Mouse (Mus musculus) T-helper 2 cell (primary cell): ENCODE measurements around the gene Vti1a.

ENCODE experiments used
- in situ Hi-C: fragments of 300-600 bp; cut with MboI, MseI; formaldehyde crosslinking; loops from one replicate; pipeline ENCODE4 v1.15.1; 2025; ENCODE audit warnings: high pct_unique_total_duplicates

Vti1a gene

DNA sequence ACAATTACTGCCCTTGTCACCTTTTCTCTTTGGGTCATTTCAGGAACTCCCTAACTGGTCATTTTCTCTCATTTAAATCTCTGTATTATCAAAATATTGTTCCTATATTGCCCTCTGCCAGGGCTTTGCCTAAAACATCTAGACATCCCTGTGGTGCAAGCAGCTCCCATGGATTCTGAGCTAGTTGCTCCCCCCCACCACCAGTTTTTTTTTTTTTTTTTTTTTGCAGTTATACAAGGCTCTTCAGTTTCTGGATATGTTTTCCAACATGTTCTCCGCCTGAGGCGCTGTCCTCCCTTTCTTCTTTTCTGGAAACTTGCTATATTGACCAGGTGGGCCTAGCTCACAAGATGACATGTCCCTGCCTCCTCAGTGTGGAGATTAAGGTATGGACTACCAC is 2.4 kb upstream of the Vti1a start:
- in situ Hi-C loops: loop anchor here (5.0 kb wide), 1 partner anchor 56 kb away; no protein-coding TSS in a partner anchor

DNA sequence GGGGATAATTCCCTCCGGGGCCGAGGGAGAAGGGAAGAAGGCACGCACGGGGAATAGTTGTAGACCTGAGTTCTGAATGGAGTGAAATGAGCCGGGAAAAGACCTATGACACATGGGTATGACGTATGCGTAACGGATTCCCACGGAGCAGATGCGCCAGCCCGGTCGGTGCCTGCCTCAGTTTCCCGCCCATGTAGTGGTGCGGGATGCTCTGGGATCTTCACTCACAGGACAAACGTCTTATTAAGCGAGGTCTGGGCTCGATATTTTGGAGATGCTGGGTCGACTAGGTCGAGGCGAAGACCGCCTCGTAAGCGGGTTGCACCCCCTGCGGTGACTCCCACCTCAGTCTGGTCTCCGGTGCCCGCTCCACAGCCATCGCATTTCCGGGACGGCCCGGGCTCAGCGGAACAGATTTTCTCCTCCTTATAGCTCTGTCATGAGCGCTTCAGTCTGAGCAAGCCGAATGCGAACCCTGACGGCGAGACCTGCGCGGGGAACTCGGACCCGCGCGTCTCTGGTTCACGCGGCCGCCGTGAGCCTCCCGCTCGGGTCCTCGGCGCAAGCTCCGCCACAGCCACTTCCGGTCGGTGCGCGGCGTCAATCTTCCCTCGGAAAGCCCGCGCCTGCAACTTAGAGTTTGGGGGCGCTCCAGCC is 515 bp upstream of the Vti1a start, which contains the start of gene Zdhhc6:
Gene Zdhhc6 (minus strand): TSS at position 581 of the 657 bp plus-strand sequence.
- in situ Hi-C loops: no loop called here

DNA sequence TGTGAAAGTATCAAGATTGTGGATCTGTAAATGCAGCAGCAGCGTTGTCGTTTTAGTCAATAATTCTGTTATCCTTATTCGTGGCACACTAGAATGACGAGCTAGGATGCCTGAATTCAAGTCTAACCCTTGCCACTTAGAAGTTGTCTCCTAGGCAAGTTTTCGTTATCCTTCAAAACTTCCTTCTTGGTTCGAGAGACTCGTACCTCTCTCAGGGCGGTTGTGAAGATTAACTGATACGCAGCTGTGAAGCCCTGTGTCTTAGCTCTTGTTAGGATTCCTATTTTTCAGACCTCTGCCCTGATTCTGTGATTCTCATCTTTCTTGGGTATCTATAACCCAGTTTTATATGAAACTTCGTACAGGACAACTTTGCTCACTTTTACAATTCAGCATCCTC is 806 bp downstream of the Vti1a start:
- in situ Hi-C loops: no loop called here

DNA sequence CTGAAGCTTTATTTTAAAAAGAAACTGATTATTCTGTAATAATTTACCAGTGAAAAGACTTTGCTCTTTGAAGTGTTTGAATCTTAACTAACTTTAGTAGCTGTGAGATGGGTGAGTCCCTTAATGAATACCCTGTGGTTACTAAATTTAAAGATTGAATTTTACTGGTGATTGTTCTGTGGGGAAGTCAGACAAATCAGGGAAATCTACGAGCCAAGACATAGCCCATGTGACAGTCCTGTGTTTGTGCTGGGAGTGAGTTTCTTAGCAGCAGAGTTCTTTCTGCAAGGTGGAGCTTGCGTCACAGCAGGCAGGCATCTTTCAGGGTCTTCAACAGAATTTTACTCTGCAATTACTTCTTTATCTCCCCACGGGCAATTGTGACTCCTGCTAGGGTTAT is 2.9 kb downstream of the Vti1a start:
- in situ Hi-C loops: no loop called here

DNA sequence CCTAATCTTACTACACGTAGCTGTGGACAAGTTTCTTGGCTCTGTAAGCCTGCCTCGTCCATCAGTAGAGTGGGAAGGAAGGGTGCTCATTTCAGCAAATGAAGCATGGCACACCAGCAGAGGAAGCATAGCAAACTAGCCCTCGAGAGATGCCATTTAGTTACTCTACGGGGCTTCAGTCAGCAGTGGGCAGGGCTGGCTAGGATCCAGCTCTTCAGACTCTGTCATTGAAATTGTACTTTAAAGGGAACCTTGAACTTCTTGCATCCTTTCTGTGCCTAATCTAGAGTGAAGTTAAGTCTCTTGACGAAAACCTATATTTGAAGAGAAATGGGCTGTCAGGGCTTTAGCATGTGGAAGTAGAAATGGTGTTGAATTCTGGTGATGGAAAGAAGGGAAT is 3.4 kb downstream of the Vti1a start:
- in situ Hi-C loops: no loop called here

DNA sequence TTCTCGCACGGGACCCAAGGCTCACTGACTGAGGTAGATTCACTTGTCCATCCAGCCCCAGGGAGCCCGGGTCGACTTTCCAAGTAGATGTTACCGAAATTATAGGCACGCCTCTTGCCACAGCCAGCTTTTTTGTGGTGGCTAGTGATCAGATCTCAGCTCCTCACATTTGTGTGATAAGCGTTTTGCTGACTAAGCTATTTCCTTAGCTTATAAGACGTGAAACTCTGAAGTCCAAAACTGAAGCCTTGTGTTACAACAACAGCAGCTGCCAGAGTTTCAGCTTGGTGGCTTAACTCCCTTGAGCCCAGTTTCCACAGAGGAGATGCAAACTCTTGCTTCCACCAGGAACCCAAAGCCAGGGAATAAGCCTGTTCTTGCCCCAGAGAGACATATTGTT is 6.5 kb downstream of the Vti1a start:
- in situ Hi-C loops: no loop called here

DNA sequence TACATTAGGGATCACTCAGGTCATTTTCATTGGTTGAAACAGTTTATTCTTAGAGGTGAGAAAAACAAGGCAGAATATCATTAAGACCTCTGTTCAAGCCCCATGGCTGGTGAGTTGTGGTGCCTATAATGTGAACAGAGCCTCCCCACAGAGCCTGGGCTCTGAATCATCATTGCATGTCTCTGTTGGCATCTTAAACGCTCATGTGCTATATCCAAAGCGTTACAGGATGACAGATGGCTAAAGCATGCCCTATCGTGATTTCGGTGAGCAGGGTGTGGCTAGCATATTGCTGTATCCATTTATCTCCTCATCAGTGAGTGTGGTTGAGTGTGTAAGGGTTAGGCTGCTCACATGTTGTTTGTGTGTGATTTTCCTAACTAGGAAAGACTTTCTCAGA is 11.4 kb downstream of the Vti1a start:
- in situ Hi-C loops: no loop called here

DNA sequence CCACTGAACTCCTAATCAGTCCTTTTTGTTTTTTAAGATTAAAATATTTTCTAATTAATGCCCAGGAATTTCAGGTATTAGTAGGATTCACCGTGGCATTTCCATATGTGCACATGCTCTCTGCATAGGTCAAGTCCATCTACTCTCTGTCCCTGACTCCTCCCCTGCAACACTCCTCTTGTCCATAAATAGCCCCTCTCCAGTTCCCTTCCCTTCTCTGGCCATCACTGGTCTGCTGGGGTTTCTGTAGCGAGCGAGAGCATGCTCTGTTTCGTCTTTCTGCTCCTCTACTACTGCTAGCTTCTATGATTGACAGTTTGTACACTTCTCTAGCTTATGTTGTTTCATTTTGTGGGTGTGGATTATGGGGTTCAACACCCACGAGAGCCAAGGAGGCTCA is 15.7 kb downstream of the Vti1a start:
- in situ Hi-C loops: loop anchor here (10.0 kb wide), 1 partner anchor 563 kb away; no protein-coding TSS in a partner anchor

DNA sequence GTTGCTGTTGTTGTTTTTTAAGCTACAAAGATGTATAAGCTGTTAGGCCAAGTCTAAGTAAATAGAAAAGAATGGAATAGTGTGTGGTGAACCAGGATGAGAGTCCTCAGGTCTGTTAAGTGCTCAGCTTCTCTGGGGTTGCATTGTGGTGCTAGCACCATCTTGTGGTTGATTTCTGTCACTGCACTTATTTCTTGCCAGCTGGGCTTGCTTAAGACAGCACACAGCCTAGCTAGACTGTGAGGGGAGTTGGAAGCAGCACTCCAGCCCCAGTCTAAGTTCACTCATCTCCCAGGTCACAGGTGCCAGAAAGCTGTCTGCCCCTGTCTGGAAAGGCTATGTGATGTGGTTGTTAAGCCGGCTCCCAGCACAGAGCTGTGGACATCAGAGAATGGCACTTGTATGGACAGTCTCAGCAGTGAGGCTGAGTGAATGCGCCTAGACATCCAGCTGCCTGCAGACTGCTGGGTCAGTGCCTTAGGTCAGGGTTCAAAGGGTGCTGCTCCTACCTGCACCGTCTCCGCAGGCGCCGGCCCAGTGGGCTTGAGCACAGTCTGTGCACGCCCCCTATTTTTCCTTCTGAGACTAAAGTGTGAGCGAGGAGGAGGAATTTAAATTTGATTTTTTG is 16.7 kb downstream of the Vti1a start:
- in situ Hi-C loops: loop anchor here (10.0 kb wide), 1 partner anchor 562 kb away; no protein-coding TSS in a partner anchor

DNA sequence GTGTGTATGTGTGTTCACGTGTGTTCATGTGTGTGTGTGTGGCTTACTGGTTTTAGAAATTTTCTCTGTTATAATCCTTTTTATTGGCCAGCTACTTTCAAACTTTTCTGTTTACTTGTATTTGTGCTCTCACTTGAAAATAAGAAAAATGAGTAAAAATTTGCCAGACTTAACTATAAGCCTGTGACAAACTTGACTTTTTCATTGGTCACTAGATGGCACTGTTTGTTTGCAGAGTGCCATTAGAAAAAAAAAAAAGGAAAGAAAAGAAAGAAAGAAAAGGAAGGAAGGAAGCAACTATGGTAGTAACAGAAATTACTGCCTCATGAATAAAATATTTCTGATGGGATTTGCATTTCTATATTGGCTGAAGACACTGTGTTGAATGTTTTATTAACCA is 19.8 kb downstream of the Vti1a start:
- in situ Hi-C loops: loop anchor here (10.0 kb wide), 1 partner anchor 559 kb away; no protein-coding TSS in a partner anchor

DNA sequence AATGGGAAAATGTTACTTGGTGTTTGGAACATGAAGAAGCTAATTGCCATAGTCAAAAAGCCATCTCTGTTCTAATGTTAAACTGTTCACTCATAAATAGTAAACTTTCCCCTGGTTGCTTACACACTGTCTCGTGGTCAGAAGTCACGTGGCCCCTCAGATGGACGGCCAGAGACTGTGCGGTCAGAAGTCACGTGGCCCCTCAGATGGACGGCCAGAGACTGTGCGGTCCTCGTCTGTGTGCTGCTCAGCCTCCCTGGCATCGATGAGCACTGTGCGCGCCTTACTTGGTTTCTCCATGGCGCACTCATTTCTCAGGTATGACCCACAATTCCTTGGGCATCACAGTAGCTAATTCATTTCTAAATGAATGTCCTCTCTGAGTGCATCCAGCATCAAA is 20.3 kb downstream of the Vti1a start:
- in situ Hi-C loops: loop anchor here (10.0 kb wide), 1 partner anchor 558 kb away; no protein-coding TSS in a partner anchor

DNA sequence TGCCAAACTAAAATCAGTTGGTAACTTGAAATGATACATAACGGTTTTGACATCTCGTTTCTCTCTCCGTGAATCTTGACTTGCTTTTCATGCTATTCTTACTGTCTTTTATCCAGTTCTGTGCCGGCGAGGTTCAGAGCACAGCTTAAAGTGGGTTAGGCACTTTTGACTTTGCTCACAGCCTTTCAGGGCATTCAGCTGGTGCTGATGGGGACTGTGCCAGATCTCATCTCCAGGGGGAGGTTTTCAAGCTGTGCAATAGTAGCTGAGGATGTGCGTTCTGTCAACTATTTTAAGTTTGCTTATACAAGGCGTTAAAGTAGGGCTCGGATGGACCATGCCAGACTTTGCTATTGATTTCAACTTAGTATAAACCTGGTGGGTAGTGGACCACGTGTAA is 21.0 kb downstream of the Vti1a start:
- in situ Hi-C loops: loop anchor here (10.0 kb wide), 1 partner anchor 558 kb away; no protein-coding TSS in a partner anchor

DNA sequence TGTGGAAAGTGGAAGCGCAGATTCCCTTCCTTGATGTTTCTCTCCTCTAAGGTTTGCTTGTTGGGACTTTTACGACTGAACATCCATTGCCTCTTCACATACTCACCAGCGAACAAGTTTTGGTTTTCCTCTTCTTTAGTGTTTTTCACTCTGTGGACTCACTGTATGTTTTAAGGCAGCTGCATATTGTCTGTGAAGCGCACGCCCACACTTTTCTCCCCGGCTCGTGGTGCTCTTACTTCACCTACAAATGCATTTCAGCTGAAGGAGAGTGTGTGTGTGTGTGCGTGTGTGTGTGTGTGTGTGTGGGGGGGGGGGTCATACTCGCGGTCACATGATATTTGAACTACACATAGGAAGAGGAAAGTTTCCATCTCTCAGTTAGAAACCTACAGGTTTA is 21.6 kb downstream of the Vti1a start:
- in situ Hi-C loops: loop anchor here (10.0 kb wide), 1 partner anchor 557 kb away; no protein-coding TSS in a partner anchor

DNA sequence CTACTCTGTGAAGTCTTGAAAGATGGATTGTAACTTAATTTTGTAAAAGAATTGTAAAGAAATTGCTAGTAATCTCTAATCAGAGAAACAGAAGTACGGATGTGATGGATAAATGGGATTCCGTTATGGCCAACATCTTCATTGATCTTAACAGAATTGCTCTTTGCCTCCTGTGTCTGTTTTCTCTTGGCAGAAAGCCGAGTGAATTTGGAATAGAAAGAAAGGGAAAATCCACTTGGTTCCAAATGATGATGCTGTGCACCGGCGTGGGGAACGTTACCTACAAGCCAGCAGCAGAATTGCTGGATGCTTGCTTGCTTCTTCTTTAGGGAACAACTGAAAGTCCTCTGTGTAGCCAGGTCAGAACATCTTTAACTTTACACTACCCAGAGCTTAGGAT is 24.4 kb downstream of the Vti1a start:
- in situ Hi-C loops: no loop called here

DNA sequence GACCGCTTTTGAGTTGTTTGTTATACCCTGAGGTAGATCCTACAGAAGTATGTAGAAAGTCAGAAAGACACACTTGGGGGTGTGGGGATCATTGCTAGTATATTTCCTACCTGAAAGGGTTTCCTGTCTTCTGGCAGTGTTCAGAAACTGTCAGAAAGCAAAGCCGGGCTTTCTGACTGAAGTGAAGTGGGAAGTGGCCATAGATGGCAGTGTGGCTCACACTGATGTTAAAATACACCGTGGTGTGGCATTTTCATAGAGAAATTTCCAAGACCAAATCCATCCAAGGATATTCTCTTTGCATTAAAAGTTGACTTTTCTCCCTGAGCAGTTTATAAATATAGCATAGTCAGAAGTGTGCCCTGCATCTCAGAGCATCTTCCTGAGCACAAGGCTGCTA is 25.3 kb downstream of the Vti1a start:
- in situ Hi-C loops: no loop called here

DNA sequence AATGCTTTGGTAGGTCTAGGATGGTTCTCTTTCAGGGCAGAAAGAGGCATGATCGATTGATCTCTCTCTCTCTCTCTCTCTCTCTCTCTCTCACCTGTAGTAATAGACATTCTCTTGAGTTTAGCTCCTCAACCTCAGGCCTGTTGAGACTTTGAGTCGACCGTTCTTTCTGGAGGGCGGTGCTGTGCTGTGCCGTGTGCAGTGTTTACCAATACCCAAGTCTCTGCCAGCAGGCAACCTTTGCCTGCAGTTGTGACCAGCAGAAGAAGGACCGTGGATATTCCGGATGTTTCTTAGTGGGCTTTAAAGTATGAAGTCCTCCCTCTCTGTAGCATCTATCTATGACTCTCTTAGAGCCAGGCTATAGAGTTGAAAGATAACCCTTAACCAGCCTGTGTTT is 26.3 kb downstream of the Vti1a start:
- in situ Hi-C loops: no loop called here

DNA sequence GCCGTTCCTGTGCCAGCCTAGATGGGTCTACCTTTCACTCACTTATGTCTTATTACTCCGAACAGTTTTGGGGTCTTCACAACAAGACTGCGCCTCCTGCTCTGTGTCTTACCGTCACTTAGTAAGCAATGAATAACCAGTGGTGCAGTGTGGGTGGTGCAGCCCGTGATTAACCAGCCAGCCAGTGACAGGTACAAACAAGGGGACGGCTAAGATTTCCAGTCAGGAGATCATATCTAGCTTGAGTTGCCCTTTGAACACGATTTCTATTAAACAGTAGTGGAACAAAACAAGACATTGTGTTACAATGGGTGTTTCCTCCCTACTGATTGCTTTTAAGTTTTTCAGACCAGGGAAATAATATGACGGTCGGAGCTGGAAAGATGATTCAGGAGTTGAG is 27.2 kb downstream of the Vti1a start:
- in situ Hi-C loops: no loop called here

DNA sequence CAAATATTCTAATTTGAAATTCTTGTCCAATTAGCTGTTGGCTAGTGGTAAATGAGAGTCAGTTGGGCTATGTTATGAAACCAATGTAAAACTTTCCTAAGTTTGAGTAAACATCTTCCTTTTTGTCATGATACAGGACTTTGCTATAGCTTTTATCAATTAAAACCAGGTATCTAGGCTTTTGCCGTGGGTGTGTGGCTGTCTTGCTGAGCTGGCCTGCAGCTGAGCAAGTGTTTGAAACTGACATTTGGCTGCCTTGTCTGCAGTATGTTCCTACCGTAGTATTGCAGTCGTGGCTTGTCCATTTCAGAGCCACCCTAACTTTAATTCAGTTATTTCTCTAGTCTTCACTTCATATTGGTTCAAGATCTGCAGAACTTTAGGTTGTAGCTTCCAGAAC is 32.1 kb downstream of the Vti1a start:
- in situ Hi-C loops: no loop called here

DNA sequence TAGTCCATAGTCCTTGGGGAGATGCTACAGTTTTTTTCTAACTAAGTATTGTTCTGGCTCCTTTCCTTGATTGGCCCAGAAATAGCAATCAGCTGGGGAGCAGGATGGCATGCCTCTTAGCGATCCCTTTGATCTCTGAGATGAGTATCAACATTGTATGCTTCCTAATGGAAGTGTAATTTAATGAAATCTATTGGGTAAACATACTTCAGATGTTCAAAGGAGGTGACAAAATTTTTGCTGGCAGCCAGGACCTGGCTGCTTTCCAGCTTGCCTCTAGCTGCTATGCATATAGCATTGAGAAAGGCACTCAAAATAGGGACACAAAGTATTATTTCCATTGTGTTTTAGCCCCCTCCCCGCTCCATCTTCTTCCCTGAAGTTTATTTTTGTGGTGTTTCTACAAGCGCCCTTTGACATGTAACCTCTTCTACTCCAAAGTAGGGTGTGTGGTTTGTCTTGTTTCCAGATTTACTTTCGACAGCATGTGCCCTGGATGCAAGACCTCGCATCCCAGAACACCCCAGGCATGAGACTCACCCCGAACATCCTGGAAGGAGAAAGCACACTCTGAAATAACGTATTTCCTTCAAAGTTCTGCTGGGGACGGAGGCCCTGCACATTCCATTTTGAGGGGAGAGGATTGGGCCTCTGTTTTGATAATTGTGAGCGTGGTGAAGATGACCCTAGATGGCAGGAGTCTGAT is 34.7 kb downstream of the Vti1a start:
- in situ Hi-C loops: no loop called here

DNA sequence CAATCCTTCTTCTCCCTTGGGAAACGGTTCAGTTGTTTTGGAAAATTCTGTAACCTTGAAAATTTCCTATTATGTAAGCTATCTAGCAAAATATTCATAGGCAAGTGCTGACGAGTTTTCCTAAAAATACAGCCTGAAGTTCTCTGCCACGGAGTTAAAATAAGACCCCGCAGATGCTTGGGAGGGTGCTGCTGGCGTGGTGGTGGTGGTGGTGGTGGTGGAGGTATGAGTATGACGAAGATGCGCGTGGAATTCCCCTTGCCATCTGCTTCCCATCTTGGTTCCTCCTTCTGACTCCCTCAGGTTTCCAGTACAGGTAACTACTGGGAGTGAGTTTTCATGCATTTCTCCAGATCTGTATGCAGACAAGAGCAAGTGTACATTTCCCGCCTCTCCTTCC is 46.5 kb downstream of the Vti1a start:
- in situ Hi-C loops: no loop called here

DNA sequence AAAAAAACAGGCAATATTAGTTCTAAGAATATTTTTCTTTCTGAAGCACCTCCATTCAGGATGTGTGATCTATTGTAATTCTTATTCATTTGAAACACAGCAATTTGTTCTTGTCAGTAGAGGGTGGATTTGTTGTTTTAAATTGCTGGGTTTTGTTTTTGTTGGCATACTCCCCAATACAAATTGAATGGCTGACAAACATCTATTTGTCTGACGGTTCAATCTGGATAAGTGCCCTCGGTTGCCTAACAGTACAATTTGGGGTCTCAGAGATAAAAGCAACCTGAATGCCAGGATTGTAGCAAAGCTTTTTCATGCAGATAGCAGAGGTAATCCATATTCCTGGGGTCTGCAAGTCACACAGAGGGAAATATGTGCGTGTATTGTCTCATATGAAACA is 53.6 kb downstream of the Vti1a start:
- in situ Hi-C loops: no loop called here

DNA sequence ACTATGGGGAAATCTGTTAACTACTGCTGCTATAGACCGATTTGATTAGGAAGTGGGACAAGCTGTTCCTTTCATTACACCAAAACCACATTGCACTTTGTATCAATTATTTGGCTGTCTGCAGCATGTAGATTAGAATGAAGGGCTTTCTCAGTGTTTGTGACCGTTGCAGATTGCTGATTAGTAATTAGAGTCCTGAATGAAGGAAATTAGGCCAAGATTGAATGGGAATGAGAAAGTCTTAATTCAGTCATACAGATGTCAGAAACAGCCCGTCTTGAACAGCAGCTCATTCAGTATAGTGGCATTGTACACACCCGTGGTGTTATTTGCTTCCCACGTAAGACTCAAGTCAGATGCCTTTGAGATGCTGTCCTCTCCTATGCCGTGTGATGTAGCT is 60.2 kb downstream of the Vti1a start:
- in situ Hi-C loops: no loop called here

DNA sequence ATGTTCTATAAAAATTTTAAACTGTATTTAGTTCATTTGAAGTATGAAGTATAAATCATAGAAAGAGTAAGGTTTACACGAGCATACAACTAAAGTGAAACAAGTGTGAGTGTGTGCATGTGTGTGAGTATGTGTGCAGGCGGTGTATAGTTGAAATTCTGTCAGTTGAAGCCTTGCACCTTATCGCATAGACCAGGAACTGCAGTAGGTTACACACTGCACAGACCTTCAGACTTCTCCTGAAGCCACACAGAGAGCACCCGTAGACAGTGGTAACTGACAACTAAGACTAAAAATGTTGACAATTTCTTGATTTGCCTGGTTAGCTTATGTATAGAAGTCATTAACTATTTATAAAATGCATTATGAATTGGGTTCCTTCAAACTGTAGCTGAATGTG is 61.4 kb downstream of the Vti1a start:
- in situ Hi-C loops: no loop called here
